Mouse (Mus musculus) limb, embryonic 13.5 days (tissue): ENCODE results near the gene Otos. TPM values are rescaled to one million over a fixed set of nuclear protein-coding genes. Genes with fewer than 3 reads are reported as not detected.

Source experiments
- ATAC-seq: fragments of 200-750 bp; cut with Nextera tagmentation; 2 replicates; pipeline ENCODE4 v1.8.0; 2017; ENCODE audit warnings: low read depth, moderate number of reproducible peaks, moderate TSS enrichment; ENCODE audit not compliant: low FRiP score
- H3K27ac ChIP-seq: fragments of 300-500 bp; sonication (generic); 2 replicates; pipeline ENCODE4 v1.5.1; 2015; ENCODE audit warnings: inconsistent platforms, mild to moderate bottlenecking, moderate library complexity
- H3K27me3 ChIP-seq: fragments of 300-500 bp; sonication (generic); 2 replicates; pipeline ENCODE4 v1.6.1; 2015; ENCODE audit warnings: mild to moderate bottlenecking, inconsistent platforms
- H3K36me3 ChIP-seq: fragments of 300-500 bp; sonication (generic); 2 replicates; pipeline ENCODE4 v1.6.1; 2015; ENCODE audit warnings: inconsistent platforms, mild to moderate bottlenecking, moderate library complexity
- H3K4me1 ChIP-seq: fragments of 300-500 bp; sonication (generic); 2 replicates; pipeline ENCODE4 v1.6.1; 2015; ENCODE audit warnings: inconsistent platforms
- H3K4me2 ChIP-seq: fragments of 300-500 bp; sonication (generic); replicated peaks from 2 replicates; pipeline ENCODE4 v1.6.1; 2015; ENCODE audit warnings: inconsistent platforms, mild to moderate bottlenecking, moderate library complexity
- H3K4me3 ChIP-seq: fragments of 300-500 bp; sonication (generic); 2 replicates; pipeline ENCODE4 v1.5.1; 2015; ENCODE audit warnings: moderate library complexity, mild to moderate bottlenecking, inconsistent platforms
- H3K9ac ChIP-seq: fragments of 300-500 bp; sonication (generic); 2 replicates; pipeline ENCODE4 v1.6.1; 2015; ENCODE audit warnings: mild to moderate bottlenecking, inconsistent platforms
- H3K9me3 ChIP-seq: fragments of 300-500 bp; sonication (generic); 2 replicates; pipeline ENCODE4 v1.6.1; 2016; ENCODE audit warnings: inconsistent platforms
- WGBS: fragments of 180-500 bp; shearing (Covaris S2); methylation state at CpG from one replicate; pipeline ENCODE4 v1.1.7; 2015; 5-methylcytosine and 5-hydroxymethylcytosine counted together
- polyA plus RNA-seq: library from polyadenylated mRNA; unstranded; fragments of >200 nt; fragmentation: Nextera tagmentation; extraction: Ambion mirVana; gene quantifications from 2 replicates; pipeline ENCODE4 v1.2.1, GENCODE M21; 2015

Otos gene
- polyA plus RNA-seq, 1 experiment from 2014 or later: not detected

- Histone ChIP-seq H3K4me2 (no peak overlapping the region), H3K9me3 (peaks cover 6% of the 10 kb centered on the region; the same call in 1 of the 2 replicates), H3K4me1 (peaks cover 12% of the 10 kb centered on the region), H3K27ac (no peak overlapping the region), H3K36me3 (no peaks in the 10 kb centered on the region), H3K4me3 (no peak overlapping the region), H3K9ac (no peak overlapping the region), H3K27me3 (no peaks in the 10 kb centered on the region)
- 89% methylated on average over 3 of the region's 3 CpGs for WGBS
- no peak for ATAC-seq
Observed at GRCm38 (mm10) chr1:92669430-92669829, 20.8 kb upstream of the Otos start.

GRCm38 (mm10) chr1:92667106-92667505, 18.5 kb upstream of the Otos start:
- Histone ChIP-seq H3K4me1 (peaks cover 7% of the 10 kb centered on the region), H3K9me3 (peaks cover 6% of the 10 kb centered on the region; the same call in 1 of the 2 replicates), H3K9ac (no peak overlapping the region), H3K4me3 (no peak overlapping the region), H3K27ac (no peak overlapping the region), H3K4me2 (no peak overlapping the region), H3K27me3 (peaks cover 4% of the 10 kb centered on the region; the same call in 1 of the 2 replicates), H3K36me3 (no peaks in the 10 kb centered on the region)
- WGBS: 81% methylated on average over 6 of the region's 6 CpGs
- no peak for ATAC-seq

DNA sequence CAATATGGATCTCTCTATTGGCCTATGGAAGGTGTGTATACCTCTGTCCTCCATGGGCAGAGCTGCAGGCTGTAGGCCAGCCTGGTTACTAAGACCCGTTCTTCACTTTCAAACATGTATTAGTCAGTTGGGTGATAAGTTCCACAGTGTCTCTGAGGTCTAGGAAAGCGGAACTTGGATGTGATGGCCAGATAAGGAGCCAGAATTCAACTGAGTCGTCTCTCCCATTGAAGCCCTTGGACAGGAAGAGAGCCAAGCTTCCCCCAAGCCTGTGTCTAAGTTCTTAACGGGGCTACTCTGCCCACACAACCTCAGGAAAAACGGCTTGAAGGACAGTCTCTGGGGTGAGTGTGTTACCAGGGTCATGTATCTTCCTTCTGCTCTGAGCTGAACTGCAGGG, 10.8 kb upstream of the Otos start:
- no peak overlapping the region for H3K4me3 ChIP-seq
- H3K9ac ChIP-seq: no peak overlapping the region
- no peaks in the 10 kb centered on the region for H3K4me1 ChIP-seq
- WGBS: 60% methylated on average over 5 of the region's 5 CpGs
- no peaks in the 10 kb centered on the region for H3K36me3 ChIP-seq
- H3K4me2 ChIP-seq: no peak overlapping the region
- no peak for ATAC-seq
- H3K27ac ChIP-seq: no peak overlapping the region
- peaks cover 4% of the 10 kb centered on the region; the same call in 1 of the 2 replicates for H3K27me3 ChIP-seq
- no peaks in the 10 kb centered on the region for H3K9me3 ChIP-seq

DNA sequence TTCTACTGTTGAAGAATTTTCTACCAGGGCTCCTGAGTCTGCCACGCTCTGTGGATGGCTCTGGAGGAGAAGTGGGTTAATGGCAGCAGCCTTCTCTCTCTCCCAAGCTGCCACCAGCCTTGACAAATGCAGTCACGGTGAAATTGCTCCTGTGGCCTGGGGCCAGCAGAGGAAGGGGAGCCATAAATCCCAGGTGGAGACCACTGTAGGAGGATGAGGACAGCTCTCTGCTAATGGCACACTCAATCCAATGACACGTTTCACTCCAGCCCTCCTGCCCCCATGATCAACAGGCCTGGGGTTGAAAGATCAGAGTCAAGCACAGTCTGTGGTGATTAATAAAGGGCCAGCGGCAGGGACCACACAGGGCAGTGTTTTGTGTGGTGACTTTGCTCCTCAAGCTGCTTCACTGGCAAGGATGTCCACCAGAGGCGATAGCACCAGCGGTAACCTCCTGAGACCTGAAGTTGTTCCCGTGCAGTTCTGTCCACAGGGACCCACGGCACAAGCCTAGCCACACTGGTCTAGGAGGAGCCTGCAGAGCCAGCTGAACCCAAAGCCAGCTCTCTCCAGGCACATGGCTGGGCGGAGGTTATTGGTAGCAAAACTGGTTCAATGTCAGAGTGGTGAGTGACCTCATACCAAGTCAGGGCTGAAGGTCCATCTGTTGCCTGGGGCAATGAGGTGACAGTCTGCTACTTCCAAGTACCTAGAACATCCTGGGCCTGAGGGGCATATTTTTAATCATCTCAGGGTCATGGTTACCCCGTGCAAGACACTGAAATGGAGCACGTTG, 8.6 kb upstream of the Otos start:
- Histone ChIP-seq H3K4me1 (no peaks in the 10 kb centered on the region), H3K27ac (no peak overlapping the region), H3K9ac (no peak overlapping the region), H3K9me3 (no peaks in the 10 kb centered on the region), H3K4me3 (no peak overlapping the region), H3K4me2 (no peak overlapping the region), H3K36me3 (no peaks in the 10 kb centered on the region), H3K27me3 (no peaks in the 10 kb centered on the region)
- no peak for ATAC-seq
- 65% methylated on average over 11 of the region's 11 CpGs for WGBS

- H3K36me3 ChIP-seq: no peaks in the 10 kb centered on the region
- H3K27ac ChIP-seq: no peak overlapping the region
- H3K9me3 ChIP-seq: no peaks in the 10 kb centered on the region
- H3K4me3 ChIP-seq: no peak overlapping the region
- no peaks in the 10 kb centered on the region for H3K27me3 ChIP-seq
- no peaks in the 10 kb centered on the region for H3K4me1 ChIP-seq
- WGBS: 61% methylated on average over 2 of the region's 2 CpGs
- no peak overlapping the region for H3K4me2 ChIP-seq
- H3K9ac ChIP-seq: no peak overlapping the region
- no peak for ATAC-seq
Observed at GRCm38 (mm10) chr1:92654676-92655075, 6.0 kb upstream of the Otos start.

DNA sequence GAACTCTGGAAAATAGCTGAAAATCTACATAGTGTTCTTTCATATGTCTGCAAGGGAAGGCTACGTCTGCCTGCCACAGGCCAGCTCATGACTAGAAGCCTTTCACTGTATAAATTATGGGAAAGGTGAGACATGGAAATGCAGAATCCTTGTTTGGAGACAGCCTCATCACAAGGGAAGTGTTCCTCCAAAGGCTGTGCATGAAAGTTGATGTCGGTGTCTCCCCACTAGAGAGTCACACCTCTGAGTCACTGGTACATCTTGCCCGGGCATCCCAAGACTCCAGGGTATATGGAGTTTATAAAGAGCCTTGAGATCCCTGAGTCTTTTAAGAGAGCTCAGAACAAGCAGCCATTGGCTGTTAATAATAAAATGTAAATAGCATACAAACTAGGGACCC, 4.5 kb upstream of the Otos start:
- WGBS: 89% methylated on average over 3 of the region's 3 CpGs
- no peak for ATAC-seq
- Histone ChIP-seq H3K9me3 (no peaks in the 10 kb centered on the region), H3K4me3 (no peak overlapping the region), H3K36me3 (no peaks in the 10 kb centered on the region), H3K9ac (no peak overlapping the region), H3K4me1 (0 out of 2 replicates have a peak, but pooled peaks cover 6% of the 10 kb centered on the region), H3K4me2 (no peak overlapping the region), H3K27ac (no peak overlapping the region), H3K27me3 (no peaks in the 10 kb centered on the region)

- H3K9ac ChIP-seq: no peak overlapping the region
- H3K4me3 ChIP-seq: no peak overlapping the region
- 0 out of 2 replicates have a peak, but pooled peaks cover under 1% of the 10 kb centered on the region for H3K27me3 ChIP-seq
- H3K36me3 ChIP-seq: no peaks in the 10 kb centered on the region
- no peak for ATAC-seq
- 63% methylated on average over 3 of the region's 3 CpGs for WGBS
- no peak overlapping the region for H3K4me2 ChIP-seq
- H3K4me1 ChIP-seq: 0 out of 2 replicates have a peak, but pooled peaks cover 9% of the 10 kb centered on the region
- no peaks in the 10 kb centered on the region for H3K9me3 ChIP-seq
- H3K27ac ChIP-seq: no peak overlapping the region
Observed at GRCm38 (mm10) chr1:92651467-92651866, 2.8 kb upstream of the Otos start.

GRCm38 (mm10) chr1:92648197-92648596, 444 bp downstream of the Otos start:
- no peaks in the 10 kb centered on the region for H3K36me3 ChIP-seq

DNA sequence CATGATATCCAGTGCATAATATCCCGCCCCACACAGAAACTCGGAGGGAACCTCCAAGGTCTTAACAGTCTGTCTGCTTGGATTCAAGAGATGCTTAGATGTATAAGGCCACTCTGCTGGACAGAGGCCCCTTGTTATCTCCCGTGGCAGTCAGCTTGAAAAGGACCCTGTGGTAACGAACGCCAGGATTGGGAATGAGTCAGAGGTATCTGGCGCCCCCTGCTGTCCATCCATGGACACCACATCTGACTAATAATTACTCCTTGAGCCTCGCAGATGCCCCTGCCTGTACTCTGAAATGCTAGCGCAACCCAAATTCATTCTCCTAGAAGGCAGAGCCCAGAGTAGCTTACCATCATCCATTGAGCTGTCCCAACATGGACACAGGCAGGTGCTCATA, 889 bp downstream of the Otos start:
- Histone ChIP-seq H3K27me3 (0 out of 2 replicates have a peak, but pooled peaks cover 7% of the 10 kb centered on the region), H3K4me3 (no peak overlapping the region), H3K4me2 (peak overlapping the region; percentile 19; the same call in 1 of the 2 replicates), H3K27ac (no peak overlapping the region), H3K4me1 (peaks cover 9% of the 10 kb centered on the region; the same call in 1 of the 2 replicates), H3K9me3 (no peaks in the 10 kb centered on the region), H3K36me3 (no peaks in the 10 kb centered on the region), H3K9ac (no peak overlapping the region)
- peak; percentile 13; the same call in 1 of the 2 replicates for ATAC-seq
- 9% methylated on average over 8 of the region's 8 CpGs for WGBS

More at GRCm38 (mm10) chr1:92648197-92648596, 444 bp downstream of the Otos start:
- WGBS: 46% methylated on average over 10 of the region's 10 CpGs
- H3K27me3 ChIP-seq: 0 out of 2 replicates have a peak, but pooled peaks cover 7% of the 10 kb centered on the region
- H3K27ac ChIP-seq: no peak overlapping the region
- no peak for ATAC-seq
- no peaks in the 10 kb centered on the region for H3K9me3 ChIP-seq
- H3K4me3 ChIP-seq: no peak overlapping the region
- H3K9ac ChIP-seq: no peak overlapping the region
- H3K4me2 ChIP-seq: peak overlapping the region; percentile 19; the same call in 1 of the 2 replicates
- H3K4me1 ChIP-seq: 0 out of 2 replicates have a peak, but pooled peaks cover 9% of the 10 kb centered on the region

DNA sequence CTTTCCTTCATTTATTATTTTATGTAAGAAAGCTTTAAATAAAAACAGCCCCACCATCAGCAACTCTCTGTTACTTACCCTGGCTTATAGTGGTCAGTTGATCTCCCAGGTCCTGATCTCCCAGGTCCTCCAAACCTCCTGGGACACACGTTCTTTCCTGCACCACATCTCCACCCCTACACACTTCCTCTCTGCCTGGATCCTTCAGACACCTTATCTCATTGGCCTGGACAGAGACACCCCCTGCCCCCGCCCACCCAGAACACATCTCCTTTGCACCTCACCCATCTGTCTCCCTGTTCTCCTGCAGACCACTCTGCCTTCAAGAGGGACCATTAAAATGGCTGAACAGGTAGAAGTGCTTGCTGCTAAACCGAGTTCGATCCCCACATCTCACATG, 1.6 kb downstream of the Otos start:
- H3K27ac ChIP-seq: no peak overlapping the region
- peaks cover 16% of the 10 kb centered on the region; the same call in 1 of the 2 replicates for H3K4me1 ChIP-seq
- H3K27me3 ChIP-seq: 0 out of 2 replicates have a peak, but pooled peaks cover 7% of the 10 kb centered on the region
- no peak overlapping the region for H3K9ac ChIP-seq
- no peak overlapping the region for H3K4me2 ChIP-seq
- no peaks in the 10 kb centered on the region for H3K9me3 ChIP-seq
- 70% methylated on average over 4 of the region's 4 CpGs for WGBS
- no peak for ATAC-seq
- H3K4me3 ChIP-seq: no peak overlapping the region
- H3K36me3 ChIP-seq: no peaks in the 10 kb centered on the region

- 0 out of 2 replicates have a peak, but pooled peaks cover 7% of the 10 kb centered on the region for H3K27me3 ChIP-seq
- peak overlapping the region; percentile 19; the same call in 1 of the 2 replicates for H3K9ac ChIP-seq
- H3K4me2 ChIP-seq: no peak overlapping the region
- no peak overlapping the region for H3K27ac ChIP-seq
- H3K4me3 ChIP-seq: no peak overlapping the region
- peaks cover 16% of the 10 kb centered on the region; the same call in 1 of the 2 replicates for H3K4me1 ChIP-seq
- WGBS: 53% methylated on average over 7 of the region's 7 CpGs
- no peaks in the 10 kb centered on the region for H3K36me3 ChIP-seq
- H3K9me3 ChIP-seq: no peaks in the 10 kb centered on the region
- no peak for ATAC-seq
Observed at GRCm38 (mm10) chr1:92646601-92647000, 2.0 kb downstream of the Otos start.

DNA sequence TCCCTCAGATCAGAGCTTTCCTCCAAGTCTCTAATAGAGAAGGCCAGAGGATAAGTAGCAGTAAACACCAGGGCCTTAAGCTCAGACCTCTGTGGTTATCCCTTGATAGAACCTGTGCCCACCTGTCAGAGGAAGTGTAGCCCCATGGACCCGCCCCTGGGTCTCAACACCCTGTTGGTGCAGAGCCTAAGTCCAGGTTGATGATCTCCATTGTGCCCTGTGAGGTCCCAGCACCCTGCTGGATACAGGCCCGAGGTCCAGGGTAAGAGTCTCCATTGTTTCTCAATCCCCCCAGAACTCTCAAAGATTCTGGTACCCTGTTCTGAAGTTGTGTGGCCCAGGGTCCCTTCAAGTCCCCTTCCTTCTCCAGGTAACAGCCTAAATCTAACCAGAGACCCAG, 2.5 kb downstream of the Otos start:
- Histone ChIP-seq H3K27me3 (0 out of 2 replicates have a peak, but pooled peaks cover 7% of the 10 kb centered on the region), H3K9ac (no peak overlapping the region; the same call in 1 of the 2 replicates), H3K4me1 (peaks cover 18% of the 10 kb centered on the region), H3K4me2 (no peak overlapping the region), H3K4me3 (no peak overlapping the region), H3K27ac (no peak overlapping the region), H3K36me3 (no peaks in the 10 kb centered on the region), H3K9me3 (no peaks in the 10 kb centered on the region)
- WGBS: 42% methylated on average over 2 of the region's 2 CpGs
- ATAC-seq: no peak
